Mouse (Mus musculus) kidney, embryonic 15.5 days (tissue): Measurements from ENCODE around the gene Boc. TPM values are rescaled to one million over a fixed set of nuclear protein-coding genes. Genes with fewer than 3 reads are reported as not detected.

Experiments
- ATAC-seq: fragments of 200-750 bp; cut with Nextera tagmentation; replicated peaks from 2 replicates; pipeline ENCODE4 v1.8.0; 2017; ENCODE audit warnings: moderate TSS enrichment; ENCODE audit not compliant: low FRiP score
- H3K27ac ChIP-seq: fragments of 300-500 bp; sonication (generic); 2 replicates; pipeline ENCODE4 v1.5.1; 2015; ENCODE audit warnings: mild to moderate bottlenecking, inconsistent platforms
- H3K27me3 ChIP-seq: fragments of 300-500 bp; sonication (generic); 2 replicates; pipeline ENCODE4 v1.6.1; 2015; ENCODE audit warnings: inconsistent platforms
- H3K36me3 ChIP-seq: fragments of 300-500 bp; sonication (generic); 2 replicates; pipeline ENCODE4 v1.6.1; 2015; ENCODE audit warnings: inconsistent platforms
- H3K4me1 ChIP-seq: fragments of 300-500 bp; sonication (generic); 2 replicates; pipeline ENCODE4 v1.6.1; 2015; ENCODE audit warnings: inconsistent platforms
- H3K4me2 ChIP-seq: fragments of 300-500 bp; sonication (generic); 2 replicates; pipeline ENCODE4 v1.6.1; 2015; ENCODE audit warnings: moderate library complexity, mild to moderate bottlenecking, inconsistent platforms
- H3K4me3 ChIP-seq: fragments of 300-500 bp; sonication (generic); replicated peaks from 2 replicates; pipeline ENCODE4 v1.5.1; 2015; ENCODE audit warnings: mild to moderate bottlenecking, inconsistent platforms
- H3K9ac ChIP-seq: fragments of 300-500 bp; sonication (generic); 2 replicates; pipeline ENCODE4 v1.6.1; 2015; ENCODE audit warnings: mild to moderate bottlenecking, inconsistent platforms
- H3K9me3 ChIP-seq: fragments of 300-500 bp; sonication (generic); replicated peaks from 2 replicates; pipeline ENCODE4 v1.6.1; 2016; ENCODE audit warnings: inconsistent platforms
- WGBS: fragments of 180-500 bp; shearing (Covaris S2); methylation state at CpG from one replicate; pipeline ENCODE4 v1.1.7; 2015; ENCODE audit warnings: mixed read lengths; 5-methylcytosine and 5-hydroxymethylcytosine counted together
- polyA plus RNA-seq: library from polyadenylated mRNA; unstranded; fragments of >200 nt; fragmentation: Nextera tagmentation; extraction: Ambion mirVana; gene quantifications from 2 replicates; pipeline ENCODE4 v1.2.1, GENCODE M21; 2015

The Boc gene
- polyA plus RNA-seq, 1 experiment from 2014 or later, result 24.2 TPM

DNA sequence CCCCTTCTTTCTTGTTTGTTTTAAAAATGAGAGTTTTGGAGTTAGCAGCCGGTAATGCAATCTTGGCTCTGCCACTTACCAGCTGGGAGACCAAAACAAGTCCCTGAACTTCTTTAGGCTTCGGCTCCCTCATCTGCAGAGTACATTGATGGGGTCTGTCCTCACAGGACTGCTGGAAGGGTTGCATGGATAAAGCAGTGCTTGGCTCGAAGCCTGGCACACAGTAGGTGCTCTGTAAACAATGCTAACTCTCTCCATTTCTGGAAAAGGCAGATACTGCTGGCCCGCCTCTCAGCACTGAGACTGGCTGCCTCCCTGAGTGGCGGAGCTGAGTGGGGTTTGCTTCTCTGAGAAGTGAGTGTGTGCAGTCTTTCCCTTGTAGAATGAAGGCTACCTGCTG, 7.2 kb downstream of the Boc start:
- Histone ChIP-seq H3K9me3 (no peaks in the 10 kb centered on the region), H3K9ac (no peak overlapping the region), H3K4me3 (no peak overlapping the region), H3K36me3 (peaks cover 17% of the 10 kb centered on the region), H3K27me3 (no peaks in the 10 kb centered on the region), H3K4me1 (peaks cover 83% of the 10 kb centered on the region), H3K27ac (0 out of 2 replicates have a peak overlapping the region, but pooled peaks have one; percentile 18), H3K4me2 (no peak overlapping the region)
- 55% methylated on average over 5 of the region's 5 CpGs for WGBS
- ATAC-seq, result no peak

GRCm38 (mm10) chr16:44550843-44551242, 7.9 kb downstream of the Boc start:
- Histone ChIP-seq H3K9ac (no peak overlapping the region), H3K36me3 (peaks cover 17% of the 10 kb centered on the region), H3K4me2 (no peak overlapping the region), H3K27ac (0 out of 2 replicates have a peak overlapping the region, but pooled peaks have one; percentile 2), H3K4me3 (no peak overlapping the region), H3K4me1 (peaks cover 83% of the 10 kb centered on the region), H3K9me3 (no peaks in the 10 kb centered on the region), H3K27me3 (no peaks in the 10 kb centered on the region)
- WGBS, result 20% methylated on average over 5 of the region's 5 CpGs
- no peak for ATAC-seq

- 41% methylated on average over 7 of the region's 7 CpGs for WGBS
- no peak; the same call in 1 of the 2 replicates for ATAC-seq
- H3K27ac ChIP-seq, result 0 out of 2 replicates have a peak overlapping the region, but pooled peaks have one; percentile 2
- H3K4me3 ChIP-seq, result no peak overlapping the region
- peaks cover 86% of the 10 kb centered on the region for H3K4me1 ChIP-seq
- H3K9ac ChIP-seq, result no peak overlapping the region
- H3K9me3 ChIP-seq, result no peaks in the 10 kb centered on the region
- no peaks in the 10 kb centered on the region for H3K27me3 ChIP-seq
- no peak overlapping the region for H3K4me2 ChIP-seq
- peaks cover 17% of the 10 kb centered on the region for H3K36me3 ChIP-seq
Measured at GRCm38 (mm10) chr16:44549867-44550679, 8.6 kb downstream of the Boc start.

DNA sequence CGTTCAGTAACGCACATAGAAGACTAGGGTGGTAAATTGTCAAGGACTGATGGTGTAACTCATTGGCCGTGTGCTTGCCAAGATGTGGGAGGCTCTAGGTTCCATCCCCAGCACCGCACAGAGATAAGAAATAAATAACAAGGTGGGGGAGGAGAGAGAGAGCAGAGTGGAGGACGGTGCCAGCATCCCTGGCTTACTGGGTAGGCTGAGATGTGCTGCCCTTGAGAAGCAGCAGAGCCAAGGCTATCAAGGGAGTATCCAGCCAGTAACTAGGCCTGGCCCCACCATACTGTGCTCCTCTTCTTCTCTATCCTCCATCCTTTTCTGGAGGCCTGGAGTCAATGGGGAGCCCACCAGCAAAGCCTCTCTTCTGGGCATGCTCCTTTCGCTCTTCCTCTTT, 9.3 kb downstream of the Boc start:
- Histone ChIP-seq H3K4me2 (no peak overlapping the region), H3K9me3 (no peaks in the 10 kb centered on the region), H3K27ac (no peak overlapping the region), H3K4me1 (peaks cover 88% of the 10 kb centered on the region), H3K9ac (no peak overlapping the region), H3K27me3 (no peaks in the 10 kb centered on the region), H3K36me3 (peaks cover 17% of the 10 kb centered on the region), H3K4me3 (no peak overlapping the region)
- ATAC-seq, result no peak
- 61% methylated on average over 6 of the region's 6 CpGs for WGBS

DNA sequence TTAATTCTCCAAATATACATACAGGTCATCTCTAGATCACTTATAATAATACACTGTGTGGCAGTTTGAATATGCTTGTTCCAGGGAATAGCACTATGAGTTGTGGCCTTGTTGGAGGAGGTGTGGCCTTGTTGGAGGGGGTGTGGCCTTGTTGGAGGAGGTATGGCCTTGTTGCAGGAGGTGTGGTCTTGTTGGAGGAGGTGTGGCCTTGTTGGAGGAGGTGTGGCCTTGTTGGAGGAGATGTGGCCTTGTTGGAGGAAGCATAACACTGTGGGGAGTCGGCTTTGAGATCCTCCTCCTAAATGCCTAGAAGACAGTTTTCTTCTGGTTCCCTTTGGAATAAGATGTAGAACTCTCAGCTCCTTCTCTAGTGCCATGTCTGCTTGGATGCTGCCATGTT, 10.7 kb downstream of the Boc start:
- no peak overlapping the region for H3K27ac ChIP-seq
- H3K4me1 ChIP-seq, result peaks cover 90% of the 10 kb centered on the region
- no peaks in the 10 kb centered on the region for H3K27me3 ChIP-seq
- peaks cover 10% of the 10 kb centered on the region for H3K36me3 ChIP-seq
- ATAC-seq, result no peak
- H3K9me3 ChIP-seq, result no peaks in the 10 kb centered on the region
- H3K9ac ChIP-seq, result no peak overlapping the region
- H3K4me3 ChIP-seq, result no peak overlapping the region
- 85% methylated on average over 1 of the region's 1 CpGs for WGBS
- no peak overlapping the region for H3K4me2 ChIP-seq

DNA sequence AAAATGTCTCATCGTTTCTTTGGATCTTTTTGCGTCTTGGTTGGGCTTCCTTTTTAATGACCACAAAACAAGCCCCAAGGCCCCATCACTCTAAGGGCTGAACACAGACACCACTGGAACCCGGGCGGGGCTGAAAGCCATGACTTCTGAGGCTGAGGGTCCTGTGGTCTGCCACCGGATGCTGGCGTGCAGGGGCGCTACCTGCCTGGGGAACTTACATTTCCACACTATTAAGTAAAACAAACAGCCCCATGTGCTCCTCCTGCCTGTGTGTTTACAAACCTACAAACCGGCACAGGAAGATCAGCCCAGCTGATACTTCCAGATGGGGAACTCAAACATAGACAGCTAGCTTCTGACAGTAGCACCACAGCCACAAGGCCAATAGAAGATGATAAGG, 11.9 kb downstream of the Boc start:
- H3K9me3 ChIP-seq, result no peaks in the 10 kb centered on the region
- H3K36me3 ChIP-seq, result peaks cover 10% of the 10 kb centered on the region
- 48% methylated on average over 8 of the region's 8 CpGs for WGBS
- no peak overlapping the region for H3K27ac ChIP-seq
- no peak overlapping the region for H3K4me2 ChIP-seq
- H3K4me3 ChIP-seq, result no peak overlapping the region
- peaks cover 90% of the 10 kb centered on the region for H3K4me1 ChIP-seq
- ATAC-seq, result no peak
- H3K27me3 ChIP-seq, result no peaks in the 10 kb centered on the region
- H3K9ac ChIP-seq, result no peak overlapping the region

DNA sequence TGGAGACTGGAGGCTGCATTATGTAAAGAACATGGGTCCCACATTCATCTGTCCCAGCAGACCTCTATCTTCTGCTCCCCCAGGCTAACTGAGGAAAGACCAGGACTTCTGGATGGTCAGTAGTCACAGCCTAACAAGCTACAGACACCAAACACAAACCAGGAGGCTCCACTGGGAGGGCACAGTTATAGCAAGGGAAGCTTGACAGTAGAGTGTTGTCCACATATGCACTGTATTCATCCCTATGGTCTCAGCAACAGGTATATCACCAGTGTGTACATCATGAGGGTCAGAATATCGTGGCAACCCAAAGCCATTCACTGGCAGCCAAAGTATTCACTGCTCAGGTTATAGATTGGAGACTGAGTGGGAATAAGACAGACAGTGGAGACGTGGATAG, 12.8 kb downstream of the Boc start:
- Histone ChIP-seq H3K4me3 (no peak overlapping the region), H3K9ac (no peak overlapping the region), H3K9me3 (no peaks in the 10 kb centered on the region), H3K4me2 (no peak overlapping the region), H3K4me1 (peaks cover 91% of the 10 kb centered on the region), H3K27me3 (no peaks in the 10 kb centered on the region), H3K36me3 (peaks cover 10% of the 10 kb centered on the region), H3K27ac (no peak overlapping the region)
- 85% methylated on average over 2 of the region's 2 CpGs for WGBS
- ATAC-seq, result no peak

GRCm38 (mm10) chr16:44545153-44545552, 13.5 kb downstream of the Boc start:
- no peaks in the 10 kb centered on the region for H3K9me3 ChIP-seq
- H3K27ac ChIP-seq, result peak overlapping the region; percentile 57; the same call in 1 of the 2 replicates
- 0 out of 2 replicates have a peak overlapping the region, but pooled peaks have one; percentile 7 for H3K4me2 ChIP-seq
- peaks cover 87% of the 10 kb centered on the region for H3K4me1 ChIP-seq
- H3K4me3 ChIP-seq, result no peak overlapping the region
- H3K9ac ChIP-seq, result no peak overlapping the region
- peaks cover 10% of the 10 kb centered on the region for H3K36me3 ChIP-seq
- 22% methylated on average over 7 of the region's 7 CpGs for WGBS
- no peak for ATAC-seq
- H3K27me3 ChIP-seq, result no peaks in the 10 kb centered on the region

- Histone ChIP-seq H3K27ac (peak overlapping the region; percentile 33; the same call in 1 of the 2 replicates), H3K4me2 (no peak overlapping the region), H3K4me1 (peaks cover 87% of the 10 kb centered on the region), H3K27me3 (no peaks in the 10 kb centered on the region), H3K9me3 (no peaks in the 10 kb centered on the region), H3K4me3 (no peak overlapping the region), H3K9ac (no peak overlapping the region), H3K36me3 (peaks cover 8% of the 10 kb centered on the region)
- 57% methylated on average over 3 of the region's 3 CpGs for WGBS
- ATAC-seq, result no peak
Measured at GRCm38 (mm10) chr16:44543098-44543497, 15.6 kb downstream of the Boc start.

DNA sequence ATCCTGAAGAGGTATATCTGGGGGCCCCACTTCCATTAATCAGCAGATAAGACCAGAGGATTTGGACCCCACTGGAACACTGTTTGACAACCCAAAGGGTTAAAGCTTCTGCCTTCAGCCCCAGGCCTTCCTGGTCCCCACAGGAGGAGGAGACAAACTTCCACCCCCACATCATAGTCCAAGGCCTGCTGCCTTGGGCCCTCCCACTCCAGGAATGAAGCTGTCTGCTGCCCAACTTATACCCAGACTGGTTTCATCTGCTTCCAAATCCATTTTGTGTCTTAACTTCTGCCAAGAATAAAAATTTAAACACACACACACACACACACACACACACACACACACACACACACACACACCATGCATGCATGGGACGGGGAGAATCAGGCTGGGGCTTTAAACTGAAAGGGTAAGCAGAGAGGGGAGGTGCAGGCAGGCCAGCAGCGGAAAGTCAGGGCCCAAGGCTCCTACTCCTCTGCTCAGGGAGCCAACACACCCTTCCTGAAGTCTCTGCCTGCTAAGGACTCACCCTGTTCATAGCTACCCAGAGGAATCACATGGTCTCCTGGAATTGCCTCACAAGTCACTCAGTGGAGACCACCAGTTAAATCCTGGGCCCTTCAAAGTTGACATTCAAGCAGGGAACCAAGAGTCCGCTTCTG, 16.5 kb downstream of the Boc start:
- no peaks in the 10 kb centered on the region for H3K36me3 ChIP-seq
- no peak overlapping the region for H3K9ac ChIP-seq
- H3K27me3 ChIP-seq, result no peaks in the 10 kb centered on the region
- 39% methylated on average over 3 of the region's 3 CpGs for WGBS
- H3K4me3 ChIP-seq, result no peak overlapping the region
- H3K9me3 ChIP-seq, result no peaks in the 10 kb centered on the region
- no peak overlapping the region for H3K4me2 ChIP-seq
- ATAC-seq, result peak; percentile 41
- H3K4me1 ChIP-seq, result peaks cover 84% of the 10 kb centered on the region
- peak overlapping the region; percentile 33 for H3K27ac ChIP-seq

- Histone ChIP-seq H3K4me2 (no peak overlapping the region), H3K4me3 (no peak overlapping the region), H3K4me1 (peaks cover 67% of the 10 kb centered on the region), H3K9me3 (no peaks in the 10 kb centered on the region), H3K36me3 (no peaks in the 10 kb centered on the region), H3K9ac (no peak overlapping the region), H3K27ac (no peak overlapping the region), H3K27me3 (no peaks in the 10 kb centered on the region)
- 65% methylated on average over 8 of the region's 8 CpGs for WGBS
- ATAC-seq, result no peak
Measured at GRCm38 (mm10) chr16:44539611-44540010, 19.1 kb downstream of the Boc start.
